ENCODE assay signal across 8 mouse cellular contexts in the genomic region with DNA sequence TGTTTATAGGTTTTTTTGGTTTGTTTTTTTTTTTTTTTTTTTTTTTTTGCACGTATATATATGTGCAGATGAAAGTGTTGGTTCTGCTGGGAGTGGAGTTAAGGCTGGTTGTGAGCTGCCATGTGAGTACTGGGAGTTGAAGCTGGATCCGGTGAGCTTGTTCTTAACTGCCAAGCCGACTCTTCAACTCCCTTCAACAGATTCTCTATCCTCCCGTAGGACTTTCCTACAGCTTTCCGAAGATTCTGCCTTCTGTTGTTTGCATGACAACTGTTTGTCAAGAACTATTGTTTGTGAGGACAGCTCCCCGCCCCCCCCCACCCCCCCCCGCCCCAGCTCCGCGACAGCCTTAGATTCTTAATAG. TPM values are rescaled to one million over a fixed set of nuclear protein-coding genes. Genes with fewer than 3 reads are reported as not detected.
DNase-seq lines count a peak whose midpoint lies in the region; ATAC-seq and TF ChIP-seq lines count a peak whose summit lies in the region.

No protein-coding gene starts in this region.

- no peak overlapping the region; the same call in 1 of the 2 replicates for H3K9ac ChIP-seq in kidney, embryonic 14.5 days (ENCODE audit: low read depth, low read length)
- H3K9ac ChIP-seq in heart, postnatal 0 days (replicated peaks; ENCODE audit: low read depth, low read length): no peak overlapping the region
- no peak overlapping the region for H3K9ac ChIP-seq in midbrain, embryonic 12.5 days (replicated peaks)

- no peaks in the 10 kb centered on the region for H3K27me3 ChIP-seq in kidney, embryonic 14.5 days (ENCODE audit: control insufficient read depth, insufficient read depth, low read length)
- H3K27me3 ChIP-seq in heart, postnatal 0 days (ENCODE audit: control insufficient read depth, insufficient read depth, low read length): no peaks in the 10 kb centered on the region
- no peaks in the 10 kb centered on the region for H3K27me3 ChIP-seq in midbrain, embryonic 12.5 days

- no peak for TF ChIP-seq CTCF in heart, postnatal 0 days (IDR thresholded peaks at IDR 0.05; ENCODE audit: low read depth)

- TF ChIP-seq EP300 in heart, postnatal 0 days (IDR thresholded peaks at IDR 0.05; ENCODE audit: low read depth): no peak

- H3K4me1 ChIP-seq in kidney, embryonic 14.5 days (ENCODE audit: control insufficient read depth, insufficient read depth, low read length): peaks cover 18% of the 10 kb centered on the region
- peaks cover 29% of the 10 kb centered on the region for H3K4me1 ChIP-seq in heart, postnatal 0 days (ENCODE audit: control insufficient read depth, insufficient read depth)
- H3K4me1 ChIP-seq in midbrain, embryonic 12.5 days: peaks cover 21% of the 10 kb centered on the region

- peak overlapping the region; percentile 80 for H3K4me3 ChIP-seq in kidney, embryonic 14.5 days (ENCODE audit: low read length)
- peak overlapping the region; percentile 71 for H3K4me3 ChIP-seq in heart, postnatal 0 days (ENCODE audit: low read depth, low read length)
- peak overlapping the region; percentile 78 for H3K4me3 ChIP-seq in midbrain, embryonic 12.5 days

- no peak for DNase-seq in kidney, adult 18-20 months
- DNase-seq in adipocyte (ENCODE audit: low spot score): peak; percentile 60
- no peak for DNase-seq in heart, postnatal 0 days (ENCODE audit: low spot score)
- no peak for DNase-seq in spleen, postnatal 36 days (ENCODE audit: low spot score in 2 of 2)
- no peak for DNase-seq in right cerebral cortex, adult 2 months (ENCODE audit: low spot score in 2 of 2)
- no peak for DNase-seq in urinary bladder, postnatal 14 days (ENCODE audit: low spot score)

- no peak overlapping the region for H3K27ac ChIP-seq in kidney, embryonic 14.5 days (ENCODE audit: low read depth, low read length)
- H3K27ac ChIP-seq in heart, postnatal 0 days (ENCODE audit: low read depth): no peak overlapping the region
- no peak overlapping the region for H3K27ac ChIP-seq in midbrain, embryonic 12.5 days (replicated peaks)

- peak overlapping the region; percentile 59 for H3K4me2 ChIP-seq in kidney, embryonic 14.5 days (replicated peaks; ENCODE audit: low read depth, low read length)
- H3K4me2 ChIP-seq in heart, postnatal 0 days (ENCODE audit: low read depth, low read length): peak overlapping the region; percentile 82
- H3K4me2 ChIP-seq in midbrain, embryonic 12.5 days (replicated peaks): peak overlapping the region; percentile 78

- ATAC-seq in kidney, embryonic 14.5 days (ENCODE audit: low FRiP score, low TSS enrichment): 0 out of 2 replicates have a peak, but pooled peaks have one; percentile 29
- ATAC-seq in heart, postnatal 0 days (ENCODE audit: insufficient read depth, low read depth): no peak
- peak; percentile 35; the same call in 1 of the 2 replicates for ATAC-seq in midbrain, embryonic 12.5 days (ENCODE audit: low FRiP score, low read depth)

- peaks cover 3% of the 10 kb centered on the region; the same call in 1 of the 2 replicates for H3K36me3 ChIP-seq in kidney, embryonic 14.5 days (ENCODE audit: control insufficient read depth, insufficient read depth, low read length)
- H3K36me3 ChIP-seq in heart, postnatal 0 days (replicated peaks; ENCODE audit: control insufficient read depth, insufficient read depth, low read length): no peaks in the 10 kb centered on the region
- H3K36me3 ChIP-seq in midbrain, embryonic 12.5 days: no peaks in the 10 kb centered on the region

- no peaks in the 10 kb centered on the region for H3K9me3 ChIP-seq in kidney, embryonic 14.5 days (ENCODE audit: control insufficient read depth, low read length)
- no peaks in the 10 kb centered on the region for H3K9me3 ChIP-seq in heart, postnatal 0 days (replicated peaks; ENCODE audit: control insufficient read depth, low read length)
- H3K9me3 ChIP-seq in midbrain, embryonic 12.5 days: no peaks in the 10 kb centered on the region

- WGBS in kidney, embryonic 14.5 days: 0% methylated on average over 9 of the region's 9 CpGs
- 1% methylated on average over 9 of the region's 9 CpGs for whole genome bisulfite sequencing in heart, postnatal 0 days
- WGBS in midbrain, embryonic 12.5 days: under 1% methylated on average over 9 of the region's 9 CpGs

RNA-seq across cellular contexts. Expression of a gene that starts 0.4 kb away (rescaled TPM):
- polyA plus RNA-seq in kidney, embryonic 14.5 days (2014; fragmentation: Nextera tagmentation; extraction: Ambion mirVana): 156 and 157 TPM in 2 replicates
- total RNA-seq in heart, postnatal 0 days (2014; rRNA removed; ENCODE audit: low replicate concordance): 138 and 159 TPM in 2 replicates
- polyA plus RNA-seq in heart, postnatal 0 days (2015; fragmentation: Nextera tagmentation; extraction: Ambion mirVana): 171 and 180 TPM in 2 replicates
- 149 and 155 TPM in 2 replicates for polyA plus RNA-seq in midbrain, embryonic 12.5 days (2016; fragmentation: Nextera tagmentation; extraction: Ambion mirVana)
